Mouse (Mus musculus): ENCODE data around the gene Gif. TPM values are rescaled to one million over a fixed set of nuclear protein-coding genes. Genes with fewer than 3 reads are reported as not detected.

Gif gene
- not detected in 2 replicates for polyA plus RNA-seq (2016; fragmentation: Nextera tagmentation; extraction: Ambion mirVana)

DNA sequence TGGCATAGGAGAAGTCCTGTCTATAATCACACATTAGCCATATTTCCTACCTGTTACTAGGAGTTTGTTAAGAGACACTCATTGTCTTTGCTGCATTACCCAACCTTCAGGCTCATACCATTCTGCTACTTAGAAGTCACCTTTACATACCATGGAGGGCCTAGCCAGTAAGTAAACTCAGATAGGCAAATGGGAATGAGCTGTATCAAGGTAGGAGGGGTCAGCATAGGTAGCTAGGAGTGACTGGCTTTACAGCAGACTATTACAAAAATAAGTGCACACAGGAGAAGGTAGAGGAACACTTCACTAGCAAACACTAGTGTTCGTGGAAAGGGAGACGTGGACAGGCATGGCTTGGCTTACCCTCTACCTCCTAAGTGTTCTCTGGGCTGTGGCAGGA lies at the start of gene Gif:
TSS of gene Gif (plus strand) at position 257 of the 400 bp plus-strand sequence.
- Histone ChIP-seq H3K9ac (replicated peaks) (no peak within 1 kb of the TSS), H3K4me3 (no peak within 1 kb of the TSS), H3K4me1 (no peaks in the 10 kb centered on the region), H3K36me3 (no peaks in the 10 kb centered on the region), H3K27me3 (no peaks in the 10 kb centered on the region), H3K4me2 (replicated peaks) (no peak within 1 kb of the TSS), H3K9me3 (no peaks in the 10 kb centered on the region), H3K27ac (replicated peaks) (no peak within 1 kb of the TSS)
- 69% methylated on average over 2 of the region's 2 CpGs for WGBS
- no peak for ATAC-seq (ENCODE audit: low FRiP score, low read depth)

DNA sequence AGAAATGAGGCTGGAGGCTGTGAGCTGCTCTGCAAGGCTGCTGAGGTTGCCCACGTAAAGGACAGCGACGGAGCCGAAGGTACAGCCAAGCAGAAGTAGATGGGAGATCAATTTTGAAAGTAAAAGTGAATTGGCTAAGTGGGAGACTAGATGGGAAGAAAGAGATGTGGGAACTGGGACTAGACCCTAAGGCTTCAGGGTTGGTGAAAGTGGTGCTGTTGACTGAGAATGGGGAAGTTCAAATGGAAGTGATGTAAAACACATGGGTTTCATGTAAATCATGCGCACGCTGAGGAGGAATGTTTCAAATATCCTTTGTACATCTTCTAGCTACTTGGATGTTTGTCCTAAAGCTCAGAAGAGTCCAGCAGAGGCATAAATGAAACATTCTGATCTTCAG lies 49.0 kb upstream of the Gif start:
- no peak overlapping the region for H3K9ac ChIP-seq (replicated peaks)
- no peak for ATAC-seq (ENCODE audit: low FRiP score, low read depth)

GRCm38 (mm10) chr19:11712451-11712850 lies 34.9 kb upstream of the Gif start:
- Histone ChIP-seq H3K4me3 (no peak overlapping the region), H3K9me3 (no peaks in the 10 kb centered on the region), H3K4me1 (no peaks in the 10 kb centered on the region), H3K36me3 (no peaks in the 10 kb centered on the region), H3K4me2 (replicated peaks) (no peak overlapping the region), H3K27ac (replicated peaks) (no peak overlapping the region), H3K9ac (replicated peaks) (no peak overlapping the region), H3K27me3 (no peaks in the 10 kb centered on the region)
- no peak for ATAC-seq (ENCODE audit: low FRiP score, low read depth)
- WGBS, result 82% methylated on average over 4 of the region's 4 CpGs

More for the DNA sequence above, 49.0 kb upstream of the Gif start:
- Histone ChIP-seq H3K4me3 (no peak overlapping the region), H3K4me2 (replicated peaks) (no peak overlapping the region), H3K36me3 (no peaks in the 10 kb centered on the region), H3K27me3 (no peaks in the 10 kb centered on the region), H3K4me1 (no peaks in the 10 kb centered on the region), H3K27ac (replicated peaks) (no peak overlapping the region), H3K9me3 (no peaks in the 10 kb centered on the region)
- WGBS, result 92% methylated on average over 6 of the region's 6 CpGs

DNA sequence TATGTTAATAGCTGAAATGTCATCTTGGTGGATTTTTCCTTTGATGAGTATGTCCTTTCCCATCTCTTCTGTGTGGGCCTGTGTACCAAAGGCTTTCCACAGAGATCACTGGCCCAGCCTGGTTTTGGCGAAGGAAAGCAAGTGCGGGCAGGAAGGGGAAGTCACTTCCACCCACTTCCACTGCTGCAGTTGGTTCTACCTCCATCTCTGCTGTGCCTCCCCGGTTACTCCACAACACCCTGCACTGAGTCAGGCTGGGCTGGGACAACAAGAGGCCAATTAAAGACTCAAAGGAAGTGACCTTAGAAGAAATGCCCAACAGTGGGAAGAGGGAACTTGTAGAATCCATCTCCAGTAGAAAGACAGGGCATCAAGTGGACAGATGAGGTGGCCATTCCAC lies 27.3 kb upstream of the Gif start:
- WGBS, result 83% methylated on average over 3 of the region's 3 CpGs
- Histone ChIP-seq H3K4me1 (no peaks in the 10 kb centered on the region), H3K9ac (replicated peaks) (no peak overlapping the region), H3K27me3 (no peaks in the 10 kb centered on the region), H3K36me3 (no peaks in the 10 kb centered on the region), H3K27ac (replicated peaks) (no peak overlapping the region), H3K9me3 (no peaks in the 10 kb centered on the region), H3K4me3 (no peak overlapping the region), H3K4me2 (replicated peaks) (no peak overlapping the region)
- no peak for ATAC-seq (ENCODE audit: low FRiP score, low read depth)

DNA sequence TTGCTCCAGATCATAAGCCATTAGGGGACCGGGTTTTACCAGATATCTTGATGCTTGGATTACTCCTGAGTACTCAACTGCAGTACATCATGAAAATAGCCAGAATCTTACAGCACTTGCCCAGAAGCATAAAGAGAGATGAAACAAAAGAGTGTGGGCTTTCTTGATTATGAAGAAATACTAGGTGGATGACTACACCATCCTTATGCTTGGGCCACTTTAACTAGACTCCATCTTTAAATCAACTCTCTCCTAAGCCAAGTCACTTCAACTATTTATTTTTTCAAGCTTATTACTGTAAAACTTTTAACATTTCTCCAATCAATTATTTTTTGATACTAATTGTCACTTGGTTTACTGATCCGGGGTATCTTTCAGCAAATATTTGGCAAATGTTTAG lies 23.5 kb upstream of the Gif start:
- no peak overlapping the region for H3K4me3 ChIP-seq
- H3K27ac ChIP-seq (replicated peaks), result no peak overlapping the region
- H3K36me3 ChIP-seq, result no peaks in the 10 kb centered on the region
- H3K4me2 ChIP-seq (replicated peaks), result no peak overlapping the region
- H3K9ac ChIP-seq (replicated peaks), result no peak overlapping the region
- no peaks in the 10 kb centered on the region for H3K4me1 ChIP-seq
- WGBS, result 92% methylated on average over 2 of the region's 2 CpGs
- H3K27me3 ChIP-seq, result no peaks in the 10 kb centered on the region
- no peaks in the 10 kb centered on the region for H3K9me3 ChIP-seq
- ATAC-seq (ENCODE audit: low FRiP score, low read depth), result no peak

DNA sequence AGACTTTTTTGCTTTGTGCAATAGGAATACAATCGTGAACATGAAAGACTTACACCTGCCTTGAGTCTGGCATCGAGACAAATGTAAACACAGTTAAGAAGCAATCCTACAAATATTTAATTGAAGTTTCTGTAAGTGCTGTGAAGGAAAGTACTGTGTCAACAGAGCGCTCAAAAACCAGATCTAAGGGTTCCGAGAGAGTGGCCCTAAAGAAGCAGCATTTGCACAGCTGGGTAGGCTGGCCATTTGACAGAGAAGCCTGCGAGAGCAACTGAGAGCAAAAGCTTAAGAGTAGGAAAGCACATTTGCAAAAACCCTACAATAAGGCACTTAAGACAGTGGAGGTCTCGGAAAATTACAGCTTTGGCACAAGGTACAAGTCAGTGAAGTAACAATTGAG lies 23.1 kb upstream of the Gif start:
- no peak for ATAC-seq (ENCODE audit: low FRiP score, low read depth)
- Histone ChIP-seq H3K27ac (replicated peaks) (no peak overlapping the region), H3K4me1 (no peaks in the 10 kb centered on the region), H3K9me3 (no peaks in the 10 kb centered on the region), H3K36me3 (no peaks in the 10 kb centered on the region), H3K4me3 (no peak overlapping the region), H3K4me2 (replicated peaks) (no peak overlapping the region), H3K27me3 (no peaks in the 10 kb centered on the region), H3K9ac (replicated peaks) (no peak overlapping the region)
- 81% methylated on average over 6 of the region's 6 CpGs for WGBS

DNA sequence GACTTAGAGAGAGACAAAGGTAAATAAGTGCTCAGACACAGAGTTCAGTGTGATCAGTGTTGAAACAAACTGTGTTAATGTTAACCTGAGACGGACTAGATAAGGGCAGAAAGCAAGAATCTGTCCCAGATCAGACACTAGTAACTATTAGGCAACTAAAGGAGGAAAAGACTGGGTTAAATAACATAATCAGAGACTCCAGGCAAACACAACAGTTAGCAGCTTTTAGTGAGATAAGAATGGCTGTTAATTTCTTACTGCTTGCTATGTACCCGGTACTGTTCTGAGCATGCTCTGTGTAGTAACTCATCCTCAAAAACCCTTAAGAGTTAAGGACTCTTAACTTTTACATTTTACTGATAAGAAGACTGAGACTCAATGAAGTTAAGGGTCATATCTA lies 21.4 kb upstream of the Gif start:
- no peak for ATAC-seq (ENCODE audit: low FRiP score, low read depth)
- Histone ChIP-seq H3K9me3 (no peaks in the 10 kb centered on the region), H3K9ac (replicated peaks) (no peak overlapping the region), H3K4me3 (no peak overlapping the region), H3K36me3 (no peaks in the 10 kb centered on the region), H3K27me3 (no peaks in the 10 kb centered on the region), H3K27ac (replicated peaks) (no peak overlapping the region), H3K4me2 (replicated peaks) (no peak overlapping the region), H3K4me1 (no peaks in the 10 kb centered on the region)
- 88% methylated on average over 2 of the region's 2 CpGs for WGBS

- no peak overlapping the region for H3K4me2 ChIP-seq (replicated peaks)
- H3K4me3 ChIP-seq, result no peak overlapping the region
- no peaks in the 10 kb centered on the region for H3K36me3 ChIP-seq
- ATAC-seq (ENCODE audit: low FRiP score, low read depth), result no peak
- WGBS, result 91% methylated on average over 5 of the region's 5 CpGs
- no peaks in the 10 kb centered on the region for H3K4me1 ChIP-seq
- no peak overlapping the region for H3K9ac ChIP-seq (replicated peaks)
- H3K9me3 ChIP-seq, result no peaks in the 10 kb centered on the region
- no peak overlapping the region for H3K27ac ChIP-seq (replicated peaks)
- no peaks in the 10 kb centered on the region for H3K27me3 ChIP-seq
Observed at GRCm38 (mm10) chr19:11727304-11727703, 20.1 kb upstream of the Gif start.

DNA sequence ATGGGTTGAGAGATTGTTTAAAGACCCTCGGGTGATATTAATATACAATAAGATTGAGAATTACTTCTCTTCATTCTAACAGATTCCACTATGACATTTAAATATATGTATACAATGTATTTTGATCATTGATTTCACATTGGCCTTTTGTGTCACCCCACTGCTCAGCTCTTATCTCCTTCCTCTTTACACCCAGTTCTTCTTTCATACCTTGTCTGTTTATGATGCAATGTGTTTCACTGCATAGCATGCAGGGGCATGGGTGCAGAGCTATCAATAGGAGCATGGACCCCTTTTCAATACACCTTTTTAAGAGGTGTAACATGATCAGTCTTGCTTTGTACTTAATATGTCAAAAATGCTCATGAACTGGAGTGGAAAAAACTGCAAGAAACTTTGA lies 17.1 kb upstream of the Gif start:
- Histone ChIP-seq H3K36me3 (no peaks in the 10 kb centered on the region), H3K9ac (replicated peaks) (no peak overlapping the region), H3K4me2 (replicated peaks) (no peak overlapping the region), H3K27ac (replicated peaks) (no peak overlapping the region), H3K4me1 (no peaks in the 10 kb centered on the region), H3K4me3 (no peak overlapping the region), H3K27me3 (no peaks in the 10 kb centered on the region), H3K9me3 (no peaks in the 10 kb centered on the region)
- WGBS, result 91% methylated on average over 1 of the region's 1 CpGs
- no peak for ATAC-seq (ENCODE audit: low FRiP score, low read depth)

GRCm38 (mm10) chr19:11736455-11736854 lies 10.9 kb upstream of the Gif start:
- H3K4me2 ChIP-seq (replicated peaks), result no peak overlapping the region
- no peak for ATAC-seq (ENCODE audit: low FRiP score, low read depth)
- H3K36me3 ChIP-seq, result no peaks in the 10 kb centered on the region
- 61% methylated on average over 1 of the region's 1 CpGs for WGBS
- no peaks in the 10 kb centered on the region for H3K9me3 ChIP-seq
- H3K9ac ChIP-seq (replicated peaks), result no peak overlapping the region
- no peaks in the 10 kb centered on the region for H3K27me3 ChIP-seq
- no peak overlapping the region for H3K4me3 ChIP-seq
- H3K27ac ChIP-seq (replicated peaks), result no peak overlapping the region
- H3K4me1 ChIP-seq, result no peaks in the 10 kb centered on the region

DNA sequence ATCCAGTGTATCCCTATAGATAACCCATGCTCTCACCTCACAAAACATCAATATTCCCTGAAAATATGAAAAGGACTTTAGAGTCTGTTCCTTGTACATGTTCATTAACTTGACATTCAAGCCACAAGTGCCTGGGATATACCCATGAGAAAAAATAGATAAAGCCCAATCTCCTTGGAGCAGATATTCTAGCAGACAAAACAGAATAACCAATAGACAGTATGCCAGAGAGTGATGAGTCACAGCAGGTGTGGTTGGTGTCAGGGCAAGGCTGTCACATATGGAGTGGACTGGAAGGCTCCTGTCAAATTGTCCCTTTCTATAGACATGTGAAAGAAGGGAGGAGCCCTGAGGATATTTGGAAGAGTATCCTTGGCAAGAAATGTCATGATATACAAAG lies 1.7 kb upstream of the Gif start:
- Histone ChIP-seq H3K36me3 (no peaks in the 10 kb centered on the region), H3K4me2 (replicated peaks) (no peak overlapping the region), H3K4me1 (no peaks in the 10 kb centered on the region), H3K9ac (replicated peaks) (no peak overlapping the region), H3K27ac (replicated peaks) (no peak overlapping the region), H3K27me3 (no peaks in the 10 kb centered on the region), H3K4me3 (no peak overlapping the region), H3K9me3 (no peaks in the 10 kb centered on the region)
- no peak for ATAC-seq (ENCODE audit: low FRiP score, low read depth)

GRCm38 (mm10) chr19:11765059-11765458 lies 17.7 kb downstream of the Gif start:
- Histone ChIP-seq H3K4me3 (no peak overlapping the region), H3K9ac (replicated peaks) (no peak overlapping the region), H3K4me2 (replicated peaks) (no peak overlapping the region), H3K4me1 (no peaks in the 10 kb centered on the region), H3K9me3 (no peaks in the 10 kb centered on the region), H3K36me3 (no peaks in the 10 kb centered on the region), H3K27me3 (peaks cover 10% of the 10 kb centered on the region), H3K27ac (replicated peaks) (no peak overlapping the region)
- ATAC-seq (ENCODE audit: low FRiP score, low read depth), result no peak
- WGBS, result 83% methylated on average over 3 of the region's 3 CpGs

GRCm38 (mm10) chr19:11766413-11766812 lies 19.1 kb downstream of the Gif start:
- peaks cover 9% of the 10 kb centered on the region for H3K4me1 ChIP-seq
- no peaks in the 10 kb centered on the region for H3K9me3 ChIP-seq
- H3K9ac ChIP-seq (replicated peaks), result no peak overlapping the region
- no peaks in the 10 kb centered on the region for H3K36me3 ChIP-seq
- ATAC-seq (ENCODE audit: low FRiP score, low read depth), result no peak
- H3K4me3 ChIP-seq, result no peak overlapping the region
- H3K4me2 ChIP-seq (replicated peaks), result no peak overlapping the region
- no peak overlapping the region for H3K27ac ChIP-seq (replicated peaks)
- H3K27me3 ChIP-seq, result peaks cover 10% of the 10 kb centered on the region
- 72% methylated on average over 4 of the region's 4 CpGs for WGBS

All from midbrain, embryonic 12.5 days (tissue).